Mouse (Mus musculus) retina, adult 2 months (tissue): ENCODE measurements around the gene Zfp979.
"Not testable (repeated sequence)": the region's sequence is repeated elsewhere in the genome, so short reads cannot be mapped to it uniquely, and the experiment has no call there.

Experiments
- DNase-seq: peaks from one replicate; pipeline ENCODE4 v3.0.0-alpha.2; 2012; ENCODE audit warnings: low read depth, low spot score

Gene Zfp979

GRCm38 (mm10) chr4:147642413-147642812 lies at the start of gene Zfp979:
Zfp979 (minus strand) TSS chr4:147642513.
- not testable (repeated sequence) for DNase-seq

DNA sequence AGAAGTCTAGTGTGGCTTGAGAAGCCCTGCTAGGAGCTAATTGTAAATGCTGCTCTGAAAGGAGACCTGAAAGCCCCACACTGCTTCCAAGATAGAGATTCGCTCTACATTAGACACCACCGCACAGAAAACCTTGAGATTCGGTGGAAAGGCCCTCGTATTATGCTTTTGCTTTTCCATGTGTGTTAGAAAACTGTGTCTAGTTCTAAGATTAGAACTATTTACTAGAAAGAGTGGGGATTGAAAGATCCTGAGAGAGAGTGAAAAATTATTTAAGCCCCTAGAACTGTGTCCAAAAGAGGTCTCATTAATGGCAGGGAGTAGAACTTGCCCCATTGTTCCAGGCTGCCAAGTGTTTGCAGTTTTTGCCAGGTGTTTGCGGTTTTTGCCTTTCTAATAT lies 12.9 kb upstream of the Zfp979 start:
- DNase-seq = not testable (repeated sequence)

- not testable (repeated sequence) for DNase-seq
Observed at GRCm38 (mm10) chr4:147647407-147647806, 5.1 kb upstream of the Zfp979 start.

GRCm38 (mm10) chr4:147641932-147642331 lies 381 bp downstream of the Zfp979 start:
- not testable (repeated sequence) for DNase-seq

GRCm38 (mm10) chr4:147633818-147634262 lies 8.5 kb downstream of the Zfp979 start:
- DNase-seq = not testable (repeated sequence)

DNA sequence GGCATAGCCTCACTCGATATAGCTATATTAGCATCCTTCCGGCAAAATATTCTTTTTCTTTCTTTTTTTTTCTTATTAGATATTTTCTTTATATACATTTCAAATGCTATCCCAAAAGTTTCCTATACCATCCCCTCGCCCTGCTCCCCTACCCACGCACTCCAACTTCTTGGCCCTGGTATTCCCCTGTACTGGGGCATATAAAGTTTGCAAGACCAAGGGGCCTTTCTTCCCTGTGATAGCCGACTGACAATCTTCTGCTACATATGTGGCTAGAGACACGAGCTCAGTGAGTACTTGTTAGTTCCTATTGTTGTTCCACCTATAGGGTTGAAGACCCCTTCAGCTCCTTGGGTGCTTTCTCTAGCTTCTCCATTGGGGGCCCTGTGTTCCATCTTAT lies 35.8 kb downstream of the Zfp979 start:
- not testable (repeated sequence) for DNase-seq

GRCm38 (mm10) chr4:147605521-147605920 lies 36.8 kb downstream of the Zfp979 start:
- no peak for DNase-seq

- no peak for DNase-seq
Observed at GRCm38 (mm10) chr4:147603806-147604205, 38.5 kb downstream of the Zfp979 start.

DNA sequence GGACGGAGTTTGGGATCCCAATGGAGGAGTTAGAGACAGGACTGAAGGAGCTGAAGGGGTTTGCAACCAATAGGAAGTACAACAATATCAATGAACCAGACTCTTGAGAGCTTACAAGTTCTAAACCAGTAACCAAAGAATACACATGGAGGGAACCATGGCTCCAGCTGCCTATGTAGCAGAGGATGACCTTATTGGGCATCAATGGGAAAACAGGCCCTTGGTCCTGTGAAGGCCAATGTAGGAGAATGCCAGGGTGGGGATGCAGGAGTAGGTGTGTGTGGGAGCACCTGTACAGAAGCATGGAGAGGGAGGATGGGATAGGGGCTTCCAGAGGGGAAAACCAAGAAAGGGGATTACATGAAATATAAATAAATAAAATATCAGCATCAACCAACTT lies 40.4 kb downstream of the Zfp979 start:
- no peak for DNase-seq

DNA sequence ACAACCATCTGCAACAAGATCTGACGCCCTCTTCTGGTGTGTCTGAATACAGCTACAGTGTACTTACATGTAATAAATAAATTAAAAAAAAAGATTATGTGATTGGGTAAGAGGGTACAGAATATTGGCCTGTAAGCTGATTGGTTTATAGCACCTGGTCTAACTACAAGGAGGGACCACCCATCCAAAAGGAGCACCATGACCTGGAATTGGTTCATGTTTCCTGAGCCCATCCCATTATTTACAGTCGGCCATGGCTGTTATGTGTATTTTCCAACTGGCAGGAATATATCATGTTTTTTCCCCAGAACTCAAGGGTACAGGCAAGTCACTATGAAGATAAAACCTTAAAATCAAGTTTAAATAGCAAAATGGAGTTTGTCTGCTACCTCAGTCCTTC lies 43.5 kb downstream of the Zfp979 start:
- DNase-seq = no peak

DNA sequence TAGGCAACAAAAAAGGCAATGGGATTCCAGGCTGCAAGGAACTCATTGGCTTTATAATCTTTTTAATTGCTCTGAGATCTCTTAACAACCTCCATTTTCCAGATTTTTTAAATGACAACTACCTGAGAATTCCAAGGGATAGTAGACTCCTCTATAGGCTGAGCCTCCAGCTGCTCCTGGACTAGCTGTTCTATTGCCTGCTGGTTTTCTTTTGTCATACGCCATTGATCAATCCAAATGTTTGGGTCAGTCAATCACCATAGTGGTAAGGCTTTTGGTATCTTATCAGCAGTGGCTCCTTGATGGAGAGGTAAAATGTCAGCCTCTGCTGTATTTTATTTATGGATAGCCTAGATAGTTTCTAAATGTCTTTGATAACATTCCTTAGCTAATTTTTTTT lies 44.6 kb downstream of the Zfp979 start:
- no peak for DNase-seq

DNA sequence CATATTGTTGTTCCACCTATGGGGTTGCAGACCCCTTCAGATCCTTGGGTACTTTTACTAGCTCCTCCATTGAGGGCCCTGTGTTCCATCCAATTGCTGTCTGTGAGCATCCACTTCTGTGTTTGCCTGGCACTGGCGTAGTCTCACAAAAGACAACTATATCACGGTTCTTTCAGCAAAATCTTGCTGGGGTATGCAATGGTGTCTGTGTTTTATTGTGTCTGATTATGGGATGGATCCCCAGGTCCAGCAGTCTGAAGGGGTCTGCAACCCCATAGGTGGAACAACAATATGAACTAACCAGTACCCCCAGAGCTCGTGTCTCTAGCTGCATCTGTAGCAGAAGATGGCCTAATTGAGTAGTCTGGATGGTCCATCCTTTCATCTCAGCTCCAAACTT lies 47.7 kb downstream of the Zfp979 start:
- DNase-seq = not testable (repeated sequence)

GRCm38 (mm10) chr4:147586511-147587473 lies 55.5 kb downstream of the Zfp979 start:
- DNase-seq = no peak

DNA sequence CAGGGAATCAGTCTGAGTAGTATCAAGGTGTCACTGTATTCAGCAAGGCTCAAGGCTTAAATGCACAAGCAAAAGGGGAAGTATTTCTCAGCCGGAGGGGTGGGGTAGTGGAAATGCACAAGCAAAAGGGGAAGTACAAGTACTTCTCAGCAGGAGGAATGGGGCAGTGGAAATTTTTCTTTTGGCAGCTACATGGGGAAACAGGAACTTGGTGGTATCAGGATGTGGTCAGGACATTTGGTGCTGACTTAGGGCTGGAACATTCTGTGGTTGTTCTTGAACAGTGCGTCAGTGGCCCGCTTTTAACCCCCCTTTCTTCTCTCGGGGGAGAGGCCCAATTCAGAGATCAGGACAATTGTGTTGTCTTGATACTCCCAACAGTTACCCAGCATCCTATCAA lies 62.9 kb downstream of the Zfp979 start:
- DNase-seq = not testable (repeated sequence)

DNA sequence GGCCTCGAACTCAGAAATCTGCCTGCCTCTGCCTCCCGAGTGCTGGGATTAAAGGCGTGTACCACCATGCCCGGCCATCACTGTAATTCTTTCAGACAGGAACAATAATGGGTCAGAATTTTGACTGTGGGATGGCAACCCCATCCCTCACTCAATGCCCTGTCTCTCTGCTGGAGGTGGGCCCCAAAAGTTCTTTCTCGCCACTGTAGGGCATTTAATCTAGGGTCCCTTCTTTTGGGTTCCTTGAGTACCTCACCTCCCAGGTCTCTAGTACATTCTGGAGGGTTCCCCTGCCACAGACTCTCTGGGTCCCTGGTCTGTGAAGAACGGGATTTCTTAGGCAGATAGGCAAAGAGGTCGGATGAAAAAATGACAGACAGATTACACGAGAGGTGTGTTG lies 71.2 kb downstream of the Zfp979 start:
- DNase-seq = not testable (repeated sequence)

- no peak for DNase-seq
Observed at GRCm38 (mm10) chr4:147565426-147566220, 76.7 kb downstream of the Zfp979 start.
